Mouse (Mus musculus): ENCODE results near the gene Abi3bp.

DNA sequence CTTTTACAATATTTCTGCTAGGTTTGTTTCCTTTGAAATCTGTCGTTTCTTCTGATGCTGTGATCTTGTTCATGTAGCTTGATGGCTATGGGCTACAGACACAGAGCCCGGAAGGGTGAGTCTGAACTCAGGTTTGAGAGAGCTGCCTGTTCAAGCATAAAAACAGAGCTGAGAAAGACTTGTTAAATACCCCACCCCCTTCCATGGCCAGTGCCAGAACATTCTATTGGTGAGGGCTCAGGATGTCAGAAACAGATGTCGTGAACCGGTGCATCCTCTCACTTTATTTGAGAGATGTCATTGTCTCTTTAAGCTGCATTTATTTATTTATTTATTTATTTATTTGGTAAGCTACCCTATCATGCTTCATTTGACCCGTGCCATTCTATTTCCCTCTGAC is 2.0 kb upstream of the Abi3bp start:
- TF ChIP-seq EP300 (IDR thresholded peaks at IDR 0.05; ENCODE audit: low read depth): no peak
- no peak for TF ChIP-seq CTCF (IDR thresholded peaks at IDR 0.05; ENCODE audit: low read depth)
